Mouse (Mus musculus) neural tube, postnatal 0 days (tissue): ENCODE data around the gene Map3k20. TPM values are rescaled to one million over a fixed set of nuclear protein-coding genes. Genes with fewer than 3 reads are reported as not detected.

ENCODE experiments used
- polyA plus RNA-seq: library from polyadenylated mRNA; unstranded; fragments of >200 nt; fragmentation: Nextera tagmentation; extraction: Ambion mirVana; gene quantifications from 2 replicates; pipeline ENCODE4 v1.2.1, GENCODE M21; 2015

The Map3k20 gene
- polyA plus RNA-seq: 3.9 and 4.0 TPM in 2 replicates

DNA sequence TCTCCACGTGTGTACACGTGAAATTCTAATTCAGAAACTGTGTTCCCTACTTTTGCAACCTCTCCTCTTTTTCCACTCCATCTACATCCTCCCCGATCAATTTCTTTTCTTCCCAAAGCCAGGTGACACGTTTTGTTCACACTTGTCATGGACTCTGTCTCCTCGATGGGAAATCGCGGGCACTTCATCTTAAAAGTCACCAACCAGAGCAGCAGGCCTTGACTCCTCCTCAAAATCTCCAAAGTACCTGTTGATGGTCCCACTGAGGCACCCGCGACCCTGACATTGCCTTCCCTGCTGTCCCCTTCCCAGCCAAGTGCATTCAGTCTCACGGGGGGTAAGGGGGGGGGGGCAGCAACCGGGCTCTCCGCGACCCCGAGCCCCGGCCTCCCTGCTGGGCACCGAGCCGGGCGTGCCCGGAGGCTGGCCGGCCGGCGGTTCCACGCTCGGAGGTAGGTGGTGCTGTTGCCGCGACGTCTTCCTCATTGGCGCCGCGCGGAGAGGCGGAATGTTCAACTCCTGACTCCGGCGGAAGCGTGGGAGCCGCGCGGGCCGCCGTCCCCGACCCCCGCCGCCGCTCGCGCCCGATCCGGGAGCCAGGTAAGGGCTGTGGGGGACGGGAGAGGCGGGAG is at the start of gene Map3k20:
Map3k20 (plus strand) TSS at position 382 of the 632 bp plus-strand sequence.

DNA sequence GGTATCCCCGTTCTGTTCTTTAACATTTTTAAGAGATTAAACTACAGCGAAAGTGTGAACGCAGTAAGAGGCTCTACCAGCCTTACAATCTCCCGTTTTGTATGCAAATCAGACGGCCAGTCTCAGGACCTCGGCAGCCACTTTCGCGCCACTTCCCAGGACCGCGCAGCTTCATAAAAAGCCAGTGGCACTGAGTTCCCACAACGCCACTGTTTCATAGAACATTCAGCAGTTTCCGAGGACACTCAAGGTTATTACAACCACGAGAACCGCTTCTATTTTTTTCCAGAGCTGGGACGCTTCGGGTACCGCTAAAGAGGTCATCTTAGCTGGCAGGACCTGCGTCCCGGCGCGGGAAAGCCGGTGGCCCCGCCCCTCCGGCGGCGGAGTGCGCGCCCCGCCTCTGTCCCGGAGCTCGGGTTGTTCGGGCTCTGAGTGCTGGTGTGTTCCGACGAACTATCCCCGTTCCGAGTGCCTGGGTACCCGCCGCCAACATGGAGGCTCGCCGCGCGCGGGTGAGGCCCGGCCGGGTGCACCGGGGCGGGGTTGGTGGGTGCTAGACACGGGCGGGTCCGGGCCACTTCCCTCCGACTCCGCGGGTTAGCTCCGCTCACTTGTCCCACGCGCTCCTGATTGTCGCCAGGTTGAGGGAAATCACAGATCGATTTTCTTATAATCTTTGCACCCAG is 190.5 kb downstream of the Map3k20 start, which contains the start of gene Cdca7:
Cdca7 (plus strand) TSS at position 363 of the 689 bp plus-strand sequence.

Other genes with a start within 250 kb of the Map3k20 start
- 7.9 and 9.3 TPM in 2 replicates for gene Cdca7, start 190.5 kb downstream of the Map3k20 start, polyA plus RNA-seq